Mouse (Mus musculus) liver, embryonic 15.5 days (tissue): ENCODE data around the gene Metap1. TPM values are rescaled to one million over a fixed set of nuclear protein-coding genes. Genes with fewer than 3 reads are reported as not detected.

Experiments used
- ATAC-seq: fragments of 200-750 bp; cut with Nextera tagmentation; 2 replicates; pipeline ENCODE4 v1.8.0; 2017; ENCODE audit warnings: moderate number of reproducible peaks, mild to moderate bottlenecking, moderate library complexity; ENCODE audit not compliant: insufficient read depth
- H3K27ac ChIP-seq: fragments of 300-500 bp; sonication (generic); replicated peaks from 2 replicates; pipeline ENCODE4 v1.5.1; 2015; ENCODE audit warnings: mild to moderate bottlenecking, inconsistent platforms
- H3K27me3 ChIP-seq: fragments of 300-500 bp; sonication (generic); 2 replicates; pipeline ENCODE4 v1.6.1; 2015; ENCODE audit warnings: mild to moderate bottlenecking, inconsistent platforms
- H3K36me3 ChIP-seq: fragments of 300-500 bp; sonication (generic); replicated peaks from 2 replicates; pipeline ENCODE4 v1.6.1; 2015; ENCODE audit warnings: moderate library complexity, mild to moderate bottlenecking, inconsistent platforms
- H3K4me1 ChIP-seq: fragments of 300-500 bp; sonication (generic); replicated peaks from 2 replicates; pipeline ENCODE4 v1.6.1; 2015; ENCODE audit warnings: inconsistent platforms
- H3K4me2 ChIP-seq: fragments of 300-500 bp; sonication (generic); 2 replicates; pipeline ENCODE4 v1.6.1; 2015; ENCODE audit warnings: moderate library complexity, mild to moderate bottlenecking, inconsistent platforms
- H3K4me3 ChIP-seq: fragments of 300-500 bp; sonication (generic); replicated peaks from 2 replicates; pipeline ENCODE4 v1.5.1; 2015; ENCODE audit warnings: mild to moderate bottlenecking, inconsistent platforms
- H3K9ac ChIP-seq: fragments of 300-500 bp; sonication (generic); 2 replicates; pipeline ENCODE4 v1.6.1; 2015; ENCODE audit warnings: moderate library complexity, mild to moderate bottlenecking, inconsistent platforms
- H3K9me3 ChIP-seq: fragments of 300-500 bp; sonication (generic); replicated peaks from 2 replicates; pipeline ENCODE4 v1.6.1; 2016; ENCODE audit warnings: inconsistent platforms
- WGBS: fragments of 180-500 bp; shearing (Covaris S2); methylation state at CpG from one replicate; pipeline ENCODE4 v1.1.7; 2015; ENCODE audit warnings: mixed read lengths; ENCODE audit not compliant: insufficient replicate concordance; 5-methylcytosine and 5-hydroxymethylcytosine counted together
- microRNA counts: library from miRNA; unstranded; fragments of <30 nt; microRNA quantifications from one replicate; lab custom pipeline; 2016
- microRNA-seq: library from miRNA; unstranded; fragments of <30 nt; microRNA quantifications from one replicate; pipeline ENCODE4, GENCODE M21; 2016
- polyA plus RNA-seq: library from polyadenylated mRNA; unstranded; fragments of >200 nt; fragmentation: Nextera tagmentation; extraction: Ambion mirVana; gene quantifications from 2 replicates; pipeline ENCODE4 v1.2.1, GENCODE M21; 2015

The Metap1 gene
- polyA plus RNA-seq, 1 experiment from 2014 or later: 20.8 TPM

DNA sequence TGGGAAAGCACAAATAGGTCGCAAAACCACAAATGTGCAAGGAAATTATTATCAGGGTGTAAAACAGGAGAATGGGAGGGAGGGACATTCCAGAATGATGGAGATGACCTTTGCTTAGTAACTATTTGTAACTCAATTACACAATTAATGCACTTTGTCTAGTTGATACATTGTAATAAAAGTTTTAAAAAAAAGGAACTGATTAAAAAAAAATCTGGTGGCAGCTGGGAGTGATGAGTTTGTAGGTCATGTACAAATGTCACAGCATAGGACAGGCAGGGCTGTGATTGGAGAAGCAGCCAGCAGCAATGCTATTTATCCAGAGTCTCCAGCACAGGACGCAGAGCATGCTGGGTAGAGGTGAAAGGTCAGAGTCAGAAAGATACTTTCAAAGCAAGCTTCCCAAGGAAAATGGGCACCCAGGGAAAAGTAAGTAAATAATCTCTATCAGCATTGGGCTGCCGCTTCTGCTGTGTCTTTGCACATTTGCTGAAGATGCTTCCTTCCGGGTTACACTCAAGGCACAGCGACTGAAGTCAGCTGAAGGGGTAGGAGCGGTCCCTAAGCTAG, 74.1 kb downstream of the Metap1 start, which contains the start of gene Adh4:
Gene Adh4, plus strand, starts transcription at position 346 of the 570 bp plus-strand sequence.
- no peak within 1 kb of the TSS for H3K4me3 ChIP-seq
- WGBS: 63% methylated on average over 6 of the region's 6 CpGs

GRCm38 (mm10) chr3:138410211-138410610, 79.1 kb downstream of the Metap1 start:
- Histone ChIP-seq H3K27me3 (no peaks in the 10 kb centered on the region), H3K36me3 (no peaks in the 10 kb centered on the region), H3K4me2 (no peak overlapping the region), H3K4me3 (no peak overlapping the region), H3K9me3 (no peaks in the 10 kb centered on the region), H3K27ac (no peak overlapping the region), H3K9ac (no peak overlapping the region), H3K4me1 (no peaks in the 10 kb centered on the region)
- ATAC-seq: no peak
- 63% methylated on average over 3 of the region's 3 CpGs for WGBS

More for the DNA sequence above, 74.1 kb downstream of the Metap1 start, which contains the start of gene Adh4:
- Histone ChIP-seq H3K36me3 (no peaks in the 10 kb centered on the region), H3K4me1 (no peaks in the 10 kb centered on the region), H3K27me3 (no peaks in the 10 kb centered on the region), H3K4me2 (no peak within 1 kb of the TSS), H3K9ac (no peak within 1 kb of the TSS), H3K9me3 (no peaks in the 10 kb centered on the region), H3K27ac (no peak within 1 kb of the TSS)
- no peak for ATAC-seq

- no peak overlapping the region for H3K27ac ChIP-seq
- WGBS: 61% methylated on average over 1 of the region's 1 CpGs
- H3K9me3 ChIP-seq: no peaks in the 10 kb centered on the region
- H3K27me3 ChIP-seq: no peaks in the 10 kb centered on the region
- no peak overlapping the region for H3K9ac ChIP-seq
- no peak for ATAC-seq
- H3K4me2 ChIP-seq: no peak overlapping the region
- no peak overlapping the region for H3K4me3 ChIP-seq
- no peaks in the 10 kb centered on the region for H3K4me1 ChIP-seq
- no peaks in the 10 kb centered on the region for H3K36me3 ChIP-seq
Measured at GRCm38 (mm10) chr3:138409585-138409984, 79.7 kb downstream of the Metap1 start.

MicroRNAs within 50 kb of the gene (microRNA counts, 519-probe panel; counts per million panel counts)
- 1,476 counts per million, percentile 8 among the panel's probes with 10 or more counts for microRNA mmu-miR-1956 (lab: Ali Mortazavi, UCI)

Small RNA genes within 50 kb of the gene (microRNA-seq; reads per million reads assigned to microRNA genes)
- gene Mir1956: not detected

Other genes with a start within 250 kb of the Metap1 start
- 37.2 and 68.3 TPM in 2 replicates for gene Adh1, start 228.5 kb downstream of the Metap1 start, polyA plus RNA-seq
- not detected in 2 replicates for gene Adh6a, start 176.2 kb downstream of the Metap1 start, polyA plus RNA-seq
- 0.24 and 0.39 TPM in 2 replicates for gene Adh6b, start 147.7 kb downstream of the Metap1 start, polyA plus RNA-seq
- 0.12 TPM in 1 of 2 replicates, not detected in the other for gene Adh4, start 74.0 kb downstream of the Metap1 start, polyA plus RNA-seq
- 119 and 142 TPM in 2 replicates for gene Adh5, start 46.4 kb downstream of the Metap1 start, polyA plus RNA-seq
- 156 and 163 TPM in 2 replicates for gene Eif4e, start 36.7 kb upstream of the Metap1 start, polyA plus RNA-seq